Mouse (Mus musculus): ENCODE results near the gene Cdc42bpa.
"Not testable (repeated sequence)": the region's sequence is repeated elsewhere in the genome, so short reads cannot be mapped to it uniquely, and the experiment has no call there.

Gene Cdc42bpa

DNA sequence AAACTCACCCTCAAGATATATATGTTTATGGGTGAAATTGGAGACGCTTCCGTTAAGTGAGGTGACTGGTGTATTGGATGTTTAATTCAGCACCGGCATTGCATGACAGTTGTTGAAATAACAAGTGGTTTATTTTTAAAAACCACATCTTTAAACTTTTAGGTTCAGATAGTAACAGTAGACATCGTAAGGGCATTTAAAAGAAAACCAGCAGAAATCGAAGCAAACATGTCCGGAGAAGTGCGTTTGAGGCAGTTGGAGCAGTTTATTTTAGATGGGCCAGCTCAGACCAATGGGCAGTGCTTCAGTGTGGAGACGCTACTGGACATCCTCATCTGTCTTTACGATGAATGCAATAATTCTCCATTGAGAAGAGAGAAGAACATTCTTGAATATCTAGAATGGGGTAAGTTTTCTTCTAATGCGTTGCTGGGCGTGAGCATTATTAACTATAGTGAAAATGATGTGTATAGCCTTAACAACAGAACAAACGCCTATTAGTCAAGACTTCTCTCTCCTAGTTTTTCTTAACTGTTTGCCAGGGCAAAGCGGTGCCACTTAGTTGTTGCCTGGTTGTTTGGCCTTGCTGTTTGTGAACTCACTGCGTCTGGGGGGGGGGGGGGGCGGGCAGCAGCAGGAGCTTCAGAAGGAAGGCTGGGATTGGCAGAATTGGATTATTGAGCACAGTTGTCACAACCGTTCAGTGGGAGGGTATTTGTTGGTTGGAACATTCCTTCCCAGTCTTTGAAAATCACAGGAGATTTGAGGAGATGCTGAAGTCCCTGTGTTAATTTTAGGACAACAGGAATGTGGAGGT is 818 bp downstream of the Cdc42bpa start:
- DNase-seq = peak; percentile 17

DNA sequence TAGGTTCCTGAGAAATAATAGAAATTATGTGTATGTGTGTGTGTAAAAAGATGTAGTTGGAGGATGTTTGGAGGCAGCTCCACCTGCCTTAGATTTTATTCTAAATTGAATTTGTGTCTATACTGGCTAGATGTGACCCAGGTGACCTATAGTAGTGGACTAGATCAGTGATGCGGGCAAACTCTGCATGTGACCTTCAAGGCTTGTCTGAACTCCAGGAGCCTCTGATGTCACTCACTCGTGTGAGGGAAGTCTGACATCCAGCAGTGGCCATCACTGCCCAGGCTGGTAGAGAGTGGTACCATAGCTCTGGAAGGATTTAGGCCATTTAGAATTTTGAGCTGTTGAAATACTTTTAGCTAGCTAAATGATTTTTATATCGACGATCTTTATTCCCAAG is 1.5 kb downstream of the Cdc42bpa start:
- DNase-seq = no peak

DNA sequence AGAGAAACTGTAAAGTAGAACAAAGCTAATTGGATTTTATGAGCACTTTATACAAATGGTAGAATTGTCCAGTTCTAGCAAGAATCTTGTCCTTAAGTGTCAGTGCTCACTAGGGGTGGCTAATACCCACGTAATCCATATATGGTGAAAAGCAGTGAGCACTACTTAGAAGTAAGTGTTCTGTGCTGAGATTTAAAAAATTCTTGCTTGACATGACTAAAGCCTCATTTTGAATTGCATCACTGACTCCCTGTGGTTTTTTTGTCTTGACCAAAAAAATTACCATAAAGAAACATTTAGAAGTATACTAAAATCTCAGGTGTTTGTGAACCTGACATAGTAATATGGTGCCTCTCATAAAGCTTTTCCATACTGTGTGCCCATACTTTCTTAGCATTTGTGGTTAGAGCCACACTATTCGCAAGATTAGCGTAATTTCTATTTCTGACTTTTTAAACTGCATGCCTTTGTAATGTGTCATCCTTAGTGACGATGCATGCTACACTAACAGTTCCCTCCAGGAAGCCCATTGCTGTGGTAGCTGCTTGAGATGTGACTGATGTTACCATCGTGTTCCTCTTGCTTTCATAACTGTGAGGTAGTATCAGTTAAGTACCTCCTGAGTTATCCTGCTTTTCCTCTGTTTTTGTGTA is 9.6 kb downstream of the Cdc42bpa start:
- no peak for DNase-seq

DNA sequence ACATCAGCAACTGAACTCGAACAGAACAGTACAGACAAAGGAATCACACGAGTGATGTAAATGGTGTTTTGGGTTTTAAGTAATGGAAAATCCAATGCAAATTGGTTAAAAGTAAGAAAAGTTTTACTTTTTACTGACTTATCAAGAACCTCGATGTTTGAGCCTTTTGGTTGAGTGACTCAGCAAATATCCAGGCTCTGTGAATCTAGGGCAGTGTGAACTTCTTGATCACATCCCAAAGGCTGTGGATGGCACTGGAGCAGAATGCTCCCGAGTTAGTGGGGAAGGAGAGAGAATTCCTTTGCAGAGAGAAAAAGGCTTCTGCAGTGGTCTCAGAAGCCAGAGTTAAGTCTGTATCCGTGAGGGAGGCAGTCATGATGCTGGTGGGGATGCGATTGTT is 14.7 kb downstream of the Cdc42bpa start:
- DNase-seq = no peak

DNA sequence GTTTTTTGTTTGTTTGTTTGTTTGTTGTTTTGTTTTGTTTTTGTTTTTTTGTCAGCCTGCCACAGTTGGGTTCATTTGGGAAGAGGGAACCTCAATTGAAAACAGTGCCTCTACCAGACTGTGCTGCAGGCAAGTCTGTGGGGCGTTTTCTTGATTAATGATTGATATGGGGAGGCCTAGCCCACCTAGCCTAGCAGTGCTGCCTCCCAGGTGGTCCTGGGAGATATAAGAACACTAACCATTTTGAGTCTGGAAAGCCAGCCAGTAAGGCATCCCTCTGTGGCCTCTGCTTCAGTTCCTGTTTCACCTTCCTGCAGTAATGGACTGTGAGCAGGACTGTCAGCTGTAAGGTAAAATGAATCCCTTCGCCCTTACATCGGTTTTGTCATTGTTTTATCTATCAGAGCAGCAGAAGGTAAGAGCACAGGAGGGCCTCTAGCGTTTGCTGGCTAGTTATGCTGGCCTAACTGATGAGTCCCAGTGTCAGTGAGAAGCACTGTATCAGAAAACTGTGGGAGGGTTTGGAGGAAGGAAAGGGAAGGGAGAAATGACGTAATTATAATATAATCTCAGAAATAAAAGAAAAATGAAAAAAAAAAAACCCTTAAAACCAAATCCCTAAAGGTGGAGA is 15.5 kb downstream of the Cdc42bpa start:
- DNase-seq = no peak

DNA sequence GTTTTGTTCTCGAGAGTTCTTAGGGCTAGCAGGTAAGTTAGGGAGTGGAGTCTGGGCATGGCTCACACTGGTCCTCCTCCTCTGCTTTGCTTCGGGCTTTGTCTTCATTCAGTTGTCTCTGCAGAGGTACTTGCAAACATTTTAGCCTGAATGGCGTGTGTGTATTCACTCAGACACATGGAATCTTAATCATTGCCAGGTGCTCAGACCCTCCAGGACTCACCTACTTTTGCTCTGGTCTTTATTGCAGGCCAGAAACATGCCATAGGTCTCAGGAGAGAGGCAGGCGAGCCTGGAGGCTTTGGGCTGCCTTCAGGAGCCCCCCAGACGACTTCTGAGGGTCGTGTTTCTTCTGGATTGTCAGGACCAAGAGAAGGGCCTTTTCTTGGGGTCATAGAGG is 17.2 kb downstream of the Cdc42bpa start:
- DNase-seq = no peak

DNA sequence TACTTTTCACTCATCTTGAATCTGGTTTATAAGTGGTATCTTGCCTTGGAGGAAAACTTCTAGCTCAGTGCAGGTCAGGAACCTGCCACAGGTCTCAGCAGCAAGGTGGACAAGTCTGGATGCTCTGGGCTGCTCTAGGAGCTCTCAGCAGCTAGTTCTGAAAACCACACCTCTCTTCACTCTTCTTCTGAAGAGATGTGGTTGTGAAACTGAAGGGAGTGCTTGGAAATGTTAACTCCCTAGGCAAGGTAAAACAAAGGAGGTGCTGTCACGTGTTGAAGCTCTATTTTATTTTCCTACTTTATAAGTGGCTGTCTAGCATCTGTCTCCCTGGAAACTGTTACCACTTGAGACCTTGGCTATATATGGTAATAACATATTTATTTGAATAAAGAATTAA is 18.5 kb downstream of the Cdc42bpa start:
- no peak for DNase-seq

DNA sequence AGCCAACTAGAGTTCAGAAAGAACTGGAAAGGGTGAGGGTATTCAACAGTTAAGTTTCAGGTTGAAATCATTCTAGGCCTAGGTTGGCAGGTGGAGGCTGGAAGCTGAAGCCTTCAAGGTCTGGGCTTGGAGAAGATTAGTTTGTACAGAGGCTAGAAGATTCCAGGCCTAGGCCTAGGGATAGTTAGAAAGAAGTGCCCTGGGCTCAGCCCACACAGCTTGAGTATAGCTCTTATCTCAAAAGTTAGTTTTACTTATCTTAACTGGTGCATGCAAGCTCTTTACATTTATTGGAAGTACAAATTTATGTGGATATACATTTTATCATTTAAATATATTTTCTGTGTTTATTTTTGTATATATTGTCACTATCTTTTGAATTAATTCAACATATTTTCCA is 21.4 kb downstream of the Cdc42bpa start:
- DNase-seq = no peak

DNA sequence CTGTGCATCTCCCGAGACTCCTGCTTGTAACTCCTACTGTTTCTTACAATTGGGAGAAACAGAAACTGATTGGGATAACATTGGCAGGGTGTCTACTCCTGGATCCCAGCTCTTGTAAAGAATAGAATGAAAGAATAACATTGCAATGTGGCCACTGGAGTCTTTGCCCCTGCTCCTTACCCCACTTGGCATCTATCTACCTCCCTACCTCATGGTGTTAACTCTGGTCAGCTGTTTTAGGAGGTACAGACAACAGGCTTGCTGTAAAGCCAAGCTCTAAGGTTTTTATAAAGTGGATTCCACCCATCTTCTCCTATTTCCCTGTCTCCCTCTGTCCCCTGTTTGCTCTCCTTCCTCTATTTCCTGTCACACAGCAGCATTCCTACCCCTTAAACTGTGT is 21.9 kb downstream of the Cdc42bpa start:
- no peak for DNase-seq

DNA sequence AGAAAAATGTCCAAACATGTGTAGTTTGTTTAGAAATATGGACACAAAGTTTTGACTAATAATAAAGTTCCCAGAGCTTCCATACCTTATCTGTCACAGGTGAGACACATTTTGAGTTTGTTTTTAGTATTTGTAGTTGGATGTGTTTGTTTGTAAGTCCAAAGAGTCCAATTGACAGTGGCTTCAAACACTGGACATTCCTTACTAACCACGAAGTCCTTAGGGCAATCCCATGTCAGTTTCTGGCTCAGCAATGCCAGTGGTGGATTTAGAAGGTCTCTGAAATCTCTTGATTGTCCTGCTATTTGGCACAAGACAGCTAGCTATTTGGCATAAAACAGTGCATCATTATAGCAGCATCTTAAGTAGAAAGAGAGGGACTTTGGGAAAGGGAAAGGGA is 22.7 kb downstream of the Cdc42bpa start:
- DNase-seq = no peak

DNA sequence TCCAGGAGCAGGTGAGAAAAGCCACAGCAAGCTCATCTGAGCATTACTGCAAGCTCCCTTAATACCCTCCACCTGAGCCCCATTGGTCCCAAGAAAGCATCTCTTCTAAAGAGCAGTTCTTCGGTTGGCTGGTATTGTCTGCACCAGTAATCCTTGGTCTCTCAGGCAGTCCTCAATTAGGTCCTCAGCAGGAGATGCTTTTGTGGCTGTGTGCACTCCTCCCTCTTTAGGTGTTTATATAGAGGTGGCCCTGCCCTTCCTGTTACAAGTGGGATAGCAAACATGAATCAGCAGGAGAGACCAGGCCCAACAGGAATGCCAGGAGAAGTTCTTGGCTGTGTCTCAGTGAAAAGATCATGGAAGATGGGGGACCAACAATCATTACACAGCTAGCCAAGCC is 23.9 kb downstream of the Cdc42bpa start:
- DNase-seq = no peak

DNA sequence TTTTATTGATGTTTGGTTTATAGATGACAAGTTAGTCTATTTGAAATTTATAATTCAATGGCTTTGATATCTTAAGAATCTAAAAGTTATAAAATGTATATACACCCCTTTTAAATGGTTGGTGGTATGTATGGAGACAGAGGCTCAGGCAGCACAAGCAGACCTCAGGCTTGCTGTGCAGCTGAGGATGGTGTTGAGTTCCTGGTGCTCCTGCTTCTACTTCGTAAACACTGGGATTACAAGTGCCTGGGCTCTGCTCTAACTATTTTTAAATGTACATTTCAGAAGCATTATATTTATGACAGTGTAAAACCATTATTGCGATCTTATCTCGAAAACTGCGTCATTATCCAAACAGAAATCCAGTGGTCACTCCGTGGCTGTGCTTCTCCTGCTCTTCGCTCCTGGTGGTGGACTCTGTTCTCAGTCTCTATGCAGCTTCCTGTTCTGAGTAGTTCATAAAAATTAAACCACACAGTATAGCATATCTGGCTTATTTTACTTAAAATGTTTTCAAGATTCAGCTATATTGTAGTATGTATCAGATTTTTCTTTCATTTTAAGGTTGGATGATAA is 31.5 kb downstream of the Cdc42bpa start:
- no peak for DNase-seq

DNA sequence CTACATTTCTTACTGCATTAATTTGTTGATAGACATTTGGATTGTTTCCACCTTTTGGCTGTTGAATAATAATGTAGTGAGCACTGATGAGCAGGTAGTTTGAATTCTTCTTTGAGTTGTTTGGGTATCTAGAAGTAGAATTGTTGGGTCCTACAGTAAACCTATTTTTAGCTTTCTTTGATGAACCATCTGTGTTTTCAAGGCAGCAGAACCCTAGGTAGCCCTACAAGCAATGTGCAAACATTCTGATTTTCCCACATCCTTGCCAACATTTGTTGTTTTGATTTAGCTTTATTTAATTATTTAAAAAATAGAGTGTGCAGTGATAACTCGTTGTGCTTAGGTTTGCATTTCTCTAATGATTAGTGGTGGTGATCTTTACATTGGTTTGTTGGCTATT is 32.0 kb downstream of the Cdc42bpa start:
- no peak for DNase-seq

DNA sequence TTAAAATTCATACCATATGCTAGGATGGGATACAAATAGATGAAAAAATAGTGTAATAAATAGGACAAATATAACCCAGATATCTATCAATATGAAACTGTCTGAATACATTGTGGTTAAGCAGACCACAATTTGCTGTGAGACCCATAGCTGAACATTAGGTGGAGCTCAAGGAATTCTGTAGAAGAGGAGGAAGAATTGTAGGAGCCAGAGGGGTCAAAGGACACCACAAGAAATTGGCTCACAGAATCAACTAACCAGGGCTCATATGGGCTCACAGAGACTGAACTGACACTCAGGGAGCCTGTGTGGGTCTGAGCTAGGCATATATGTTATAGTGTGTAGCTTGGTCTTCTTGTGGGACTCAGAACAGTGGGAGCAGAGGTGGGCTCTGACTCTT is 47.8 kb downstream of the Cdc42bpa start:
- DNase-seq = no peak

DNA sequence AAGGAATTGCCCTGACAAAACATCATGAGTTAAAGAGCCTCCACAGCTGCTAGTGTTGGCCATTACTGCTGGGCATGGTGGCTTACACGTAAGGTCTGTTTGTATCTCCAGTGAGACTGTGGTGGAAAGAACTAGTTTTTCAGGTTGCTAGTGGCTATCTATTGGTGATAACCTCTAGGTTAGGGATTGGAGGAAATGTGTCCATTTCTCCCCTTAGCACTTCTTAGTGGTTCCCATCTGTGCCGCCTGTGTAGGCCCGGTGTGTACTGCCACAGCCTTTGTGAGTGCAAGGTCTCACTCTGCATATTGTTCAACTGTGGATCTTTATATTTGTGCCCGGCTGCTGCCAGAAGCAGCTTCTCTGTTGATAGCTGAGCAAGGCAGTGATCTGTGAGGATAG is 53.2 kb downstream of the Cdc42bpa start:
- no peak for DNase-seq

DNA sequence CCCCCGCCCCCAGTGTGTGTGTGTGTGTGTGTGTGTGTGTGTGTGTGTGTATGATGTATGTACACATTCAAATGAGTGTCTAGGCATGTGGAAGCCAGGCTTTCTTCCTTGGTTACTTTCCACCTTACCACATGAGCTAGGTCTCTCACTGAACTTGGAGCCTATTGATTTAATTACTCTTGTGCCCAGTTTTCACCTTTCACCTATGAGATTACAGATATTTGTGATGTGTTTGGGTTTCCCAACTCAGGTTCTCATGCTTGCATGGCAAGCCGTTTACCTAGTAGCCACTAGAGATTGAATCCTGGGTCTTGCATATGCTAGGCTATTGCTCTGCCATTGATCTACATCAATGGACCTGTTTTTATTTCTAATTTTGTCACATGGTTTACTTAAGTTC is 57.9 kb downstream of the Cdc42bpa start:
- DNase-seq = no peak

DNA sequence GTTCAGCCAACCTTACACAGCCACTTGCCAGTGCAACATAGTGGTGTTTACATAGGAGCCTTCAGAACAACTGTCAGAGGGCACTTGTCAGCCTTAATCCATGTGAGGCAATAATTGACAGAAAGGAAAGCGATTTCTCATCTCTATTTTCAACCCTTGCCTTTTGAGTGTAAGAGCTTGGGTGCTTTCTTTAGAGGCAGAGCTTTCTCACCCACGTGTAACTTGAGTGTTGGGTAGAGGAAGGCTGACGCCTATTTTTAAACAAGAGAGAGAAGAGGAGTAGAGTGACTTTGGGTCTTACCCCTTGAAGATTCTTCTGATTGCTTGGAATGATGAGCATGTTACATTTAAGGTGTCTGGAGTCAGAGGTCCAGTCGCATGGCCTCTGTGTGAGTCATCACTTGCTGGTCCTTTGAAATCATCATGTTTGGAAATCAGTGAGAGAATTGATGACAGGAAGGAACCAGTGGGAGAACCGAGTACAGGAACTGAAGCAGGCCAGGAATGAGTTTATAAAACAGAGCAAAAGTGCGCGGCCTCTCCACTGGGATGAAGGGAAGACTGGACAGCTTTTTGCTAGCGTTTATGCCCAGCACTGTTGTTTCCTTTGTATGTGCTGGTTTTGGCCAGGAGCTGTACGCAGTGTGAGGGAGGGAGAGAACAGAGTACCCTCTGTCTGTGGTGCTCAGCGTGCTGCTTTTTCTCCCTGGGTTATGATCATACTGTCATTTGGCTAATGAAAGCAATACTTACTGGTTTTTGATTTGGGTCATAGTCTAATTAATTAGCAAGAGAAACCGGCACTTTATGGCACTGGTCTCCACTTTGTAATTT is 61.4 kb downstream of the Cdc42bpa start:
- no peak for DNase-seq

DNA sequence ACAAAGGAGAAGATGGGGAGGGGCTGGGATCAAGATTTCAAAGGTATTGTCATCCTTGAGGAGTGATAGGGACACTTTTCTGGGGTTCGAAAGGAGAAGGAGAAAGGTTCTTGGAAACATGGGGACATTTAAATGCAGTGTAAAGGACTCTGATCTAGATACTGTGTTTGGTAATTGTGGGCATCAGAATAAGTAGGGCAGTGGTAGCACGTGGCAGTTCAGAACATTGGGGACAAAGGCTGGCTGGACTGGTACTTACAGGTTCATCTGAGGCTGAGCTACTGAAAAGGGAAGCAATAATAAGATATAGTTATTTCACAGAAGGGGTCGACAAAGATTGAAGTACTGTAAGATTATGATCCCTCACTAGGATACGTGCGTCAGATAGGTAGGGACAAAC is 63.2 kb downstream of the Cdc42bpa start:
- DNase-seq = no peak

DNA sequence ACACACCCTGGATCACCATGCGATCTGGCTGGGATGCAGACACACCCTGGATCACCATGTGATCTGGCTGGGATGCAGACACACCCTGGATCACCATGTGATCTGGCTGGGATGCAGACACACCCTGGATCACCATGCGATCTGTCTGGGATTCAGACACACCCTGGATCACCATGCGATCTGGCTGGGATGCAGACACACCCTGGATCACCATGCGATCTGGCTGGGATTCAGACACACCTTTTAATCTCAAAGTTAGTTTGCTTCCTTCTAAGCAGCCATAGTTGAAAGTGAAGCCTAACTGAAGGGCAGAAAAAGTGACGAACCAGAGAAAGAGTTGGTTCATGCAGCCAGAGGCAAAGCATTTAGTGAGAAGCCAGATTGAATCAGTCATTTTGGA is 69.6 kb downstream of the Cdc42bpa start:
- not testable (repeated sequence) for DNase-seq

DNA sequence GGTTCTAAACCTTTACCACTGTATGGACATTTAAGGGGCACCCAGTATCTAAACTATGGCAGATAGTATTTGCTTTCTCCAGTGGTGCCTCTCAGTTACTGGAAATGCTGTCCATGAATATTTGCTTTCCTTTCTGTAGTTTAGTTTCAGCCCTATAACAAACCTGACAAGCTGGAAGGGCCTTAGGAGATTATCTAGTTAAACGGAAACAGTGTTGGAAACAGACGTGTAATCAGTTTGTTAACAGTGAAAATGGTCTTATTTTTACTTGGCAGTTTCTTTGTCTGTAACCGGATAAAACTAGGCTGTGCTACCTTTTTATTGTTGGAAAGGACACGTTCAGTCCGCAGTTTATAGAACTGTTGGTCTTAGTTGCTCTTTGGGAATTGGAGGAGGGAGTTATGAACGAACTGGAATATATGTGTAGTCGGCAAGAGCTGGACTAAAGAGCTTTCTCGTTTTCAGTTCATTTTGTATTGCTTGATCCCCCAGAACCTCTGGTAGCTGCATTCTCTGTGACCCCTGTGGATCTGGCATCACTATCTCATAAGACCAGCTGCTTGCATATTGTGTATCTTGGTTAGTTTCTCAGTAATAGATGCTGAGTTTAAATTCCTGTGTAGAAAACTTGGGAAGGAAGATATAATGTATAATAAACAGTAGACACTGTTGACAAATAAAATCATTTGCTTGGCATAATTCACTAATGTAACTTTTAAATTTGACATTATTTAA is 70.5 kb downstream of the Cdc42bpa start:
- DNase-seq = no peak

DNA sequence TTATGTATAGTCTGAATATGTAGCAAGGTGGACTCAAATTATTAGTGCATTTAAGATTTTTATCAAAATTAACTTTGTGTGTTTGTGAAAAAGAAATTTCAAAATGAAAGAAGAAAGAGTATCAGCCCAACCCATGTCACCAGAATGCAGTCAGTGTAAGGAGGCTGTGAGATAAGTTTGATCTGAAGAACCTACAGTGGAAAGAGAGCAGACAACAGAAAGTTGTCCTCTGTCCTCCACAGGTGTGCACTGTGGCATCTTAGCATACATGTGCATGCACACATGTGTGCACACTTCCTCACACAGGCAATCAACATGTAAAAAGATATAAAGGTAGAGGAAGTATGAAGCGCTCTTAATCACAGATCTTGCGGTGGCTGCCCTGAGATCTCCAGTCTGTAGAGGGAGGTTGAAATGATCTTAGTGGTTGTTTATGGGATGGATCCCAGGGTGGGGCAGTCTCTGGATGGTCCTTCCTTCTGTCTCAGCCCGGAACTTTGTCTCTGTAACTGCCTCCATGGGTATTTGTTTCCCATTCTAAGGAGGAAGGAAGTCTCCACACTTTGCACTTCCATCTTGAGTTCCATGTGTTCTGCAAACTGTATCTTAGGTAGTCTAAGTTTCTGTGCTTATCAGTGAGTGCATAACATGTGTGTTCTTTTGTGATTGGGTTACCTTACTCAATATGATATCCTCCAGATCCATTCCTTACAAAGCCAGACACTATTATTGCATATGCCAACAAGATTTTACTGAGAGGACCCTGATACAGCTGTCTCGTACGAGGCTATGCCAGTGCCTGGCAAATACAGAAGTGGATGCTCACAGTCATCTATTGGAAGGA is 71.7 kb downstream of the Cdc42bpa start:
- DNase-seq = no peak

Measured in right cerebral cortex, adult 18-20 months (tissue).